Mouse (Mus musculus) lung, postnatal 0 days (tissue): ENCODE results near the gene Clasrp.

Experiments
- CTCF ChIP-seq: IDR thresholded peaks from 2 replicates; pipeline ENCODE4 v1.5.1; 2016; ENCODE audit warnings: antibody characterized with exemption, mild to moderate bottlenecking
- EP300 ChIP-seq: IDR thresholded peaks from 2 replicates; pipeline ENCODE4 v1.6.1; 2016; ENCODE audit warnings: antibody characterized with exemption, mild to moderate bottlenecking, control low read depth

DNA sequence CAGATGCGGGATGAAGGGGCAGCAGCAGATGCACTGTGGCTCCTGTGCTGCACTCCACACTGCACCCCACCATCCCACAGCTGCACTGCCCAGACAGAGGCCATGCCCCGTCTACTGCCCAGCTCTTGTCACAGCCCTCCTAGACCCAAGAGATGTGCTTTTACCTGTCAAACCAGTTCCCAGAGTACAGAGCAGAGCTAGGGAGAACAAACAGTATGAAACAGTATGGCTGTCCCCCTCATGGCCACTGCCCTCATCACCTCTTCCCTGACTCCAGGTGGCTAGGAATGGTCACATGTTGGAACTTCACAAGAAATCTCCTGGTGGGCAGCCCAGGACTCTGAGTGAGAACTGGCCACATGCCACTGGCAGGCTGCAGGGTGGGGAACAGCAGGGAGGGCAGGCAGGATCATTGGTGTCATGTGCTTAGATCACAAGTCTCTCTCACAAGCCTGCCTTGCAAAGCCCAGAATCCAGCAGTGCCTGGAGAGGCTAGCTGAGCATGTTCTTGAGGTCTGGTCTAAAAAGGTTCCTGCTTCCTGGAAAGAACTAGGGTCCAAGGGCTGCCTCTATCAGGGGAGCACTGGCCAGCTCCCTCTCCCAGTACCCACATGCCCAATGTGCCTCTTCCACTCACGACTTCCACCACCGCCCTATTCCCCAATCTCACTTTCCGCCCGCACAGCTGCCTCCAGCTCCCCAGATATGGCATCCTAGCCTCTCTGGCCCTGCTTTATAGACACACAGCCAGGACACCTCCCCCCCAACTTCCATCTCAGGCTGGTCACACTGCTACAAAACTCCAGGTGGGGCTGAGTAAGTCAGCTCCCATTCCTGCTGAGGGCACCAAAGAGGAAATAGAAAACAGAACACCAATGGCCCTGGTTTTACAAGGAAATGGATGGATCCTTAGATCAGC, 46.0 kb downstream of the Clasrp start:
- TF ChIP-seq CTCF (no peak), EP300 (no peak)
